Mouse (Mus musculus) central nervous system, embryonic 14 days (tissue): ENCODE results near the gene Olfr78. TPM values are rescaled to one million over a fixed set of nuclear protein-coding genes. Genes with fewer than 3 reads are reported as not detected.

Experiments
- polyA plus RNA-seq: library from polyadenylated mRNA; depleted of rRNA; stranded (reverse); fragments of >200 nt; gene quantifications from 2 replicates; pipeline ENCODE4 v1.2.3, GENCODE M21; 2012; rRNA removed

Olfr78 gene
- 0.09 and 0.43 TPM in 2 replicates for polyA plus RNA-seq

GRCm38 (mm10) chr7:102759266-102759665 lies at the start of gene Olfr78, which contains the start of gene Olfr560:
TSS of gene Olfr78 (minus strand) at chr7:102759471.
TSS of gene Olfr560 (minus strand) at chr7:102759366.

DNA sequence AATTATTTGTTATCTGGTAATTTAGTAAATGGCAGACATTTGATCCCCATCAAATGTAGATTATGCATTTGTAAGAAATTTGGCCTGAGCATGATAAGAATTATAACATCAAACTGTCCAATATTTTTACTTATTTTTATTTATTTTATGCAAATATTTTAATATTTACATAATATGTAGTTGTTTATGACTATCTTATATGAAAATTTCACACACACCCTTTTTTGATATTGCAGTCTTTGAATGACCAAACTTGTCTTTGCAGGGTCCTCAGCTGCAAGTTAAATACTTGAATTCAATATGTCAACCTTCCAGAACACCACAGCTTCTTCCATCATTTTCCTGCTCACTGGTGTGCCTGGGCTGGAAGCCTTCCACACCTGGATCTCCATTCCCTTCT lies 43.9 kb upstream of the Olfr78 start, which contains the start of gene Olfr564:
Gene Olfr564, plus strand, starts transcription at position 301 of the 400 bp plus-strand sequence.

GRCm38 (mm10) chr7:102770921-102771320 lies 11.7 kb upstream of the Olfr78 start, which contains the start of gene Olfr561:
TSS of gene Olfr561 (plus strand) at chr7:102771221.

DNA sequence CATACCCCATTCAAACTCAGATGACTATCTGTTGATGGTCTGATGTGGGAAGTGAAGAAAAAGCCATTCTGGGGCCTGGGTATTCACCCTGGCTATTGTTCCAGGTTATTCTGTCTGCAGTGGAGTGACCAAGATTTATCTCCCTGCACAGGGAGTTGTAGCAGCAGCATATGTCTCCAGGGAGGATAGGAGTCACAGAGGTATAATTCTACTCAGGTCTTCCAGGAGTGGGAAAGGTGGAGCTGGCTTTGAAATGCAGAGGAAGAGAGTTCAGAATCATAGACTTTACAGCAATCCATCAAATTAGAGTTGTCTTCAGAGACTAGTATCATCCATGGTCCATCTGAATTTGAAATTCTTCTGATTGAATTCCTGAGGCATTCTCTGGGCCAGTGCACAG lies 31.9 kb downstream of the Olfr78 start, which contains the start of gene Olfr559:
Gene Olfr559, minus strand, starts transcription at position 101 of the 400 bp plus-strand sequence.

DNA sequence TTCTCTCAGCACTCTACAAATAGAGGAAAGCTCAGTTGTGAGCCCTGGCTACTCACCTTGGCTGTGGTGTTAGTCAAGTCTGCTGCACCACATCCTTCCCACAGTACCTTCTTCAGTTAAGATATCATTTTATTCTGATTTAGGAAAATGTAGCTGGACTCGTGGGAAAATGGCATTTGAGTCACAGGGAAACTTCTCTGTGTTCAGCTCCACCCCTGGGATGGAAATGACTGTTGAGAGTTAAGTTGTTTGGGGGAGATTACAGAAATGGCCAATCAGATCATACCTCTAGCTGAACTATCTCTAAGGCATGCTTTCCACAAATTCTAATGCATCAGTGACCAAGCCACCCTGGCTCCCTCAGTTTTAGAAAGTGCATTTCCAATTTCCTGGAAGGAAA lies 40.3 kb downstream of the Olfr78 start, which contains the start of gene Olfr33:
Gene Olfr33, minus strand, starts transcription at position 101 of the 400 bp plus-strand sequence.

DNA sequence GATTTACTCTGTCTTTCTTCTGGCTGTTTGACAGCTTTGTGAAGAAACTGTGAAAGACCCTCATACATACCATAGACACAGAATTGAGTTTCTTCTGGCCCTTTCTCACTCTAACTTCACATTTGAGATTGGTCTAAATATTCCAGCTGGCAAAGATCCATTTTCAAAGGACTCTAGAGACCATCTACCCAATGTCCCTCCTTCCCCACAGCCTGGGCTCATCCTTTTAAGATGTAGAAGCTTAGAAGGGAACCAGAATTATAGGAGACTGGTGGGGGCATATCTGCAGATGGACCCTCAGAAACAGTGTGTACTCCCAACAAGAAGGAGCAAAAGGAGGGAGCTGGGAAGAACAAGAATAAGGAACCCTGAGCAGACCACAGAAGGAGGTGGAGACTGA lies 57.4 kb downstream of the Olfr78 start, which contains the start of gene Olfr558:
Gene Olfr558, plus strand, starts transcription at position 301 of the 400 bp plus-strand sequence.

DNA sequence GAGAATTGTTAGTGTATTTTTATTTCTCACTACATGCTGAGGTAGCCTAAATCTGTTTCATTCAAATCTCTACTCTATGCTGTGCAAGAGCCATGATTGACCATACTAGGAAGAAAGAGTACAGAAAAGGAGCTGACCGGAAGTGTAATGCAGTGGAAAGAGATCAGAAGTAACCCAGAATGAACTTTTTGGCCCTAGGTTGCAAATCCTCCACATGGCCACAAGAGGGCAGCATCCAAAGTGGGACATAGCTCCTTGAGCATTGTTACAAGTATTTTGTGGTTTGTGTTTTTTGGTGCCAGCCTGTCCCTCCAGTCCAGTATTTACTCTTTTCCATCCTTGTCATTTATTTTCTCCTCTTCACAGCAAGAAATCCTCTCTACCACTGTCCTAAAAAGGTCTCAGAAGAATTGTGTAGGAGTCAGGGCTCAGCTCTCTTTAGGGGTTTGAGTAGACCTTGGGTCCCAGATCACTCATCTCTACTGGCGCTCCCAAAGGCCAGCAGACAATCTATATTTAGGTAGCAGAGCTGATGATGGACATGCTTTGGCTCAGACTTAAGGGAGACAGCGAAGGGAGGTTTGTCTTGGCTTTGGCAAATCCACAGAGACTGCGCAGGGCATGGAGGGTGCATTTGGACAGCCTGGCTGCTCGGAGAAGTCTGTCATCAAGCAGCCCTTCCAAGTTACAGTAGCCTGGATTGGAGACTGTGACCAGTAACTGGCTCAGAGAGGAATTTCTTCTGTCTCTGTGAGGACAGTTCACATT lies 63.7 kb downstream of the Olfr78 start, which contains the start of gene Olfr557:
Gene Olfr557, plus strand, starts transcription at position 553 of the 768 bp plus-strand sequence.

Other genes with a start within 250 kb of the Olfr78 start
- not detected in 2 replicates for gene Olfr547, start 224.7 kb downstream of the Olfr78 start, polyA plus RNA-seq
- not detected in 2 replicates for gene Olfr548-ps1, start 218.6 kb downstream of the Olfr78 start, polyA plus RNA-seq
- not detected in 2 replicates for gene Olfr549, start 209.6 kb downstream of the Olfr78 start, polyA plus RNA-seq
- 2.2 and 3.0 TPM in 2 replicates for gene Trim21, start 194.0 kb downstream of the Olfr78 start, polyA plus RNA-seq
- gene Olfr550, start 188.0 kb downstream of the Olfr78 start, polyA plus RNA-seq, result not detected in 2 replicates
- gene Olfr551, start 167.6 kb downstream of the Olfr78 start, polyA plus RNA-seq, result not detected in 2 replicates
- gene Olfr552, start 161.7 kb downstream of the Olfr78 start, polyA plus RNA-seq, result 0.01 TPM in 1 of 2 replicates, not detected in the other
- gene Olfr553, start 141.3 kb downstream of the Olfr78 start, polyA plus RNA-seq, result not detected in 2 replicates
- not detected in 2 replicates for gene Olfr554, start 121.0 kb downstream of the Olfr78 start, polyA plus RNA-seq
- gene Olfr555, start 100.6 kb downstream of the Olfr78 start, polyA plus RNA-seq, result not detected in 2 replicates
- gene Olfr556, start 94.6 kb downstream of the Olfr78 start, polyA plus RNA-seq, result not detected in 2 replicates
- 14.8 and 22.7 TPM in 2 replicates for gene Trim68, start 72.1 kb downstream of the Olfr78 start, polyA plus RNA-seq
- not detected in 2 replicates for gene Olfr557, start 63.6 kb downstream of the Olfr78 start, polyA plus RNA-seq
- 0.07 and 0.29 TPM in 2 replicates for gene Olfr558, start 57.3 kb downstream of the Olfr78 start, polyA plus RNA-seq
- gene Olfr33, start 40.4 kb downstream of the Olfr78 start, polyA plus RNA-seq, result not detected in 2 replicates
- not detected in 2 replicates for gene Olfr559, start 32.0 kb downstream of the Olfr78 start, polyA plus RNA-seq
- not detected in 2 replicates for gene Olfr560, start 105 bp downstream of the Olfr78 start, polyA plus RNA-seq
- gene Olfr561, start 11.8 kb upstream of the Olfr78 start, polyA plus RNA-seq, result not detected in 2 replicates
- gene Olfr564, start 44.0 kb upstream of the Olfr78 start, polyA plus RNA-seq, result not detected in 2 replicates
- not detected in 2 replicates for gene Olfr566, start 99.3 kb upstream of the Olfr78 start, polyA plus RNA-seq
- not detected in 2 replicates for gene Olfr568, start 117.7 kb upstream of the Olfr78 start, polyA plus RNA-seq
- not detected in 2 replicates for gene Olfr569, start 131.4 kb upstream of the Olfr78 start, polyA plus RNA-seq
- 0.12 and 0.13 TPM in 2 replicates for gene Olfr570, start 135.1 kb upstream of the Olfr78 start, polyA plus RNA-seq
- 0.09 TPM in 1 of 2 replicates, not detected in the other for gene Olfr571, start 158.1 kb upstream of the Olfr78 start, polyA plus RNA-seq
- gene Olfr572, start 164.9 kb upstream of the Olfr78 start, polyA plus RNA-seq, result not detected in 2 replicates
- gene Olfr573-ps1, start 183.1 kb upstream of the Olfr78 start, polyA plus RNA-seq, result not detected in 2 replicates
- not detected in 2 replicates for gene Olfr574, start 189.0 kb upstream of the Olfr78 start, polyA plus RNA-seq
- not detected in 2 replicates for gene Olfr575, start 199.3 kb upstream of the Olfr78 start, polyA plus RNA-seq
- not detected in 2 replicates for gene Olfr576, start 203.2 kb upstream of the Olfr78 start, polyA plus RNA-seq
- not detected in 2 replicates for gene Olfr577, start 216.5 kb upstream of the Olfr78 start, polyA plus RNA-seq
- not detected in 2 replicates for gene Olfr578, start 229.9 kb upstream of the Olfr78 start, polyA plus RNA-seq